Mouse (Mus musculus) embryonic facial prominence, embryonic 13.5 days (tissue): ENCODE results near the gene Xlr4c. TPM values are rescaled to one million over a fixed set of nuclear protein-coding genes. Genes with fewer than 3 reads are reported as not detected.

Source experiments
- polyA plus RNA-seq: library from polyadenylated mRNA; unstranded; fragments of >200 nt; fragmentation: Nextera tagmentation; extraction: Ambion mirVana; gene quantifications from 2 replicates; pipeline ENCODE4 v1.2.1, GENCODE M21; 2015

Xlr4c gene
- polyA plus RNA-seq, 1 experiment from 2014 or later, result not detected

Other genes with a start within 250 kb of the Xlr4c start
- gene Pnma5, start 206.0 kb downstream of the Xlr4c start, polyA plus RNA-seq, result 0.17 TPM in 1 of 2 replicates, not detected in the other
- 0.07 and 0.19 TPM in 2 replicates for gene Pnma3, start 178.3 kb downstream of the Xlr4c start, polyA plus RNA-seq
- 0.60 and 0.62 TPM in 2 replicates for gene Xlr4a, start 160.7 kb downstream of the Xlr4c start, polyA plus RNA-seq
- gene Xlr3a, start 146.0 kb downstream of the Xlr4c start, polyA plus RNA-seq, result 1.5 and 2.7 TPM in 2 replicates
- gene Gm14685, start 126.1 kb downstream of the Xlr4c start, polyA plus RNA-seq, result 0.08 and 0.14 TPM in 2 replicates
- not detected in 2 replicates for gene Xlr5b, start 94.3 kb downstream of the Xlr4c start, polyA plus RNA-seq
- not detected in 2 replicates for gene DXBay18, start 93.7 kb downstream of the Xlr4c start, polyA plus RNA-seq
- not detected in 2 replicates for gene Spin2d, start 66.1 kb downstream of the Xlr4c start, polyA plus RNA-seq
- 10.7 and 11.3 TPM in 2 replicates for gene Xlr3b, start 50.9 kb downstream of the Xlr4c start, polyA plus RNA-seq
- gene Xlr4b, start 28.8 kb downstream of the Xlr4c start, polyA plus RNA-seq, result 0.52 and 0.70 TPM in 2 replicates
- 8.8 and 9.3 TPM in 2 replicates for gene F8a, start 14.8 kb downstream of the Xlr4c start, polyA plus RNA-seq
- 0.15 TPM in 1 of 2 replicates, not detected in the other for gene Xlr3c, start 22.3 kb upstream of the Xlr4c start, polyA plus RNA-seq
- not detected in 2 replicates for gene Xlr5a, start 49.8 kb upstream of the Xlr4c start, polyA plus RNA-seq
- gene Xlr5c, start 49.8 kb upstream of the Xlr4c start, polyA plus RNA-seq, result not detected in 2 replicates
- not detected in 2 replicates for gene Gm45015, start 93.7 kb upstream of the Xlr4c start, polyA plus RNA-seq
- gene Zfp275, start 99.5 kb upstream of the Xlr4c start, polyA plus RNA-seq, result 14.7 and 18.0 TPM in 2 replicates
- not detected in 2 replicates for gene Gm18336, start 155.6 kb upstream of the Xlr4c start, polyA plus RNA-seq
- 0.21 and 0.30 TPM in 2 replicates for gene Zfp92, start 168.0 kb upstream of the Xlr4c start, polyA plus RNA-seq
- gene Trex2, start 192.2 kb upstream of the Xlr4c start, polyA plus RNA-seq, result 0.55 TPM in 1 of 2 replicates, not detected in the other
- gene Haus7, start 215.9 kb upstream of the Xlr4c start, polyA plus RNA-seq, result 83.0 and 96.2 TPM in 2 replicates
- gene Bgn, start 240.5 kb upstream of the Xlr4c start, polyA plus RNA-seq, result 121 and 154 TPM in 2 replicates